Mouse (Mus musculus): ENCODE data around the gene Adgrg1. TPM values are rescaled to one million over a fixed set of nuclear protein-coding genes. Genes with fewer than 3 reads are reported as not detected.
A peak's percentile ranks its signal among the peaks of the same experiment; 100 is the strongest.

Adgrg1 gene
- polyA plus RNA-seq, 1 experiment from 2014 or later = 42.4 TPM

- Histone ChIP-seq H3K36me3 (ENCODE audit: control insufficient read depth, insufficient read depth, low read length) (no peaks in the 10 kb centered on the region), H3K27me3 (ENCODE audit: control insufficient read depth, insufficient read depth, low read length) (no peaks in the 10 kb centered on the region), H3K9me3 (ENCODE audit: control insufficient read depth, low read length) (no peaks in the 10 kb centered on the region), H3K4me1 (replicated peaks; ENCODE audit: control insufficient read depth, insufficient read depth) (0 out of 2 replicates have a peak, but pooled peaks cover 3% of the 10 kb centered on the region), H3K4me3 (ENCODE audit: low read depth, low read length) (no peak overlapping the region), H3K9ac (ENCODE audit: low read length) (no peak overlapping the region; the same call in 1 of the 2 replicates), H3K4me2 (replicated peaks; ENCODE audit: low read depth) (no peak overlapping the region), H3K27ac (replicated peaks) (peak overlapping the region; percentile 45; the same call in 1 of the 2 replicates)
- no peak for TF ChIP-seq CTCF (IDR thresholded peaks at IDR 0.05; ENCODE audit: low read depth)
- TF ChIP-seq EP300 (optimal IDR thresholded peaks at IDR 0.05) = no peak
- 41% methylated on average over 7 of the region's 7 CpGs for WGBS
- ATAC-seq (ENCODE audit: low FRiP score, low TSS enrichment) (peak; percentile 66), DNase-seq (ENCODE audit: low spot score) (peak; percentile 76)
Observed at GRCm38 (mm10) chr8:94954368-94954737, 20.2 kb upstream of the Adgrg1 start.

DNA sequence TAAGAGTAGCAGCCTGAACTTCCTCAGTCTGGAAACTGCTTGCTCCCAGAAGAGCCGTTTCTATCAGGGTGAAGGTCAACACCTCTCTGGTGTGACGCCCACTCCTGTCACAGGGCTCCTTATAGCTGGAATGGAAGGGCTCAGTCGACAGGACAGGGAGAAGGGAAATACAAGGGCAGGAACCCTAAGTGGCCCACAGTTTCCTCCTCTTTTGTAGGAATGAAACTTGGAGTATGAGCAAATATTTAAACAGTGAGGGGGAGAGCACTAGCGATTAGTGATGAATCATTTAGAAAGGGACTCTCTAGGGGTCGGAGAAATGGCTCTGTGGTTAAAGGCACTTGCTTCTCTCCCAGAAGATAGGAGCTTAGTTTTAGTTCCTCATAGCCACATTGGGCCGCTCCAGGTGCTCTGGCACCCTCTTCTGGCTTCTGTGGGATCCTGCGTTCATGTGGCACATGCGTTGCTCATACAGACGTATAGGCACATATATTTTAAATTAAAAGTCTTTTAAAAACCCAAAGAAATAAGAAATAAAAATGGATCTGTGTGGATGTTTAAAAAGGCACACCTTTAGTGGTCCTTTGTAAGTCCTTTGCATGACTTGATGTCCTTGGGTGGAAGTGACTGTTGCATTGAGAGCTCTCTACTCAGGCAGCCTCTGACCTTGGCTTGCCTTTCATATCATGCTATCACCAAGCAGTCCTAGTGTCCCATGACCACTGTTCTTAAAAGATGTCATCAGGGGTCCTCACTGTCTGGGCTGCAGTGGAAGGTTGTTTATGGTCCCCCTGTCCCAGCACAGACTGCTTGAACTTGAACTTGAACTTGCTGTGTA is 19.4 kb upstream of the Adgrg1 start:
- Histone ChIP-seq H3K9ac (ENCODE audit: low read length) (no peak overlapping the region; the same call in 1 of the 2 replicates), H3K36me3 (ENCODE audit: control insufficient read depth, insufficient read depth, low read length) (no peaks in the 10 kb centered on the region), H3K4me2 (replicated peaks; ENCODE audit: low read depth) (no peak overlapping the region), H3K4me3 (ENCODE audit: low read depth, low read length) (no peak overlapping the region), H3K27ac (replicated peaks) (peak overlapping the region; percentile 69), H3K9me3 (ENCODE audit: control insufficient read depth, low read length) (no peaks in the 10 kb centered on the region), H3K27me3 (ENCODE audit: control insufficient read depth, insufficient read depth, low read length) (no peaks in the 10 kb centered on the region), H3K4me1 (replicated peaks; ENCODE audit: control insufficient read depth, insufficient read depth) (0 out of 2 replicates have a peak, but pooled peaks cover 3% of the 10 kb centered on the region)
- TF ChIP-seq EP300 (optimal IDR thresholded peaks at IDR 0.05) (no peak), CTCF (IDR thresholded peaks at IDR 0.05; ENCODE audit: low read depth) (peak; percentile 81)
- peak; percentile 82 for DNase-seq (ENCODE audit: low spot score)
- 13% methylated on average over 9 of the region's 9 CpGs for WGBS
- peak; percentile 86 for ATAC-seq (ENCODE audit: low FRiP score, low TSS enrichment)

- Histone ChIP-seq H3K36me3 (ENCODE audit: control insufficient read depth, insufficient read depth, low read length) (no peaks in the 10 kb centered on the region), H3K4me3 (ENCODE audit: low read depth, low read length) (no peak overlapping the region), H3K9ac (ENCODE audit: low read length) (no peak overlapping the region), H3K4me2 (replicated peaks; ENCODE audit: low read depth) (no peak overlapping the region), H3K27ac (replicated peaks) (0 out of 2 replicates have a peak overlapping the region, but pooled peaks have one; percentile 30), H3K4me1 (replicated peaks; ENCODE audit: control insufficient read depth, insufficient read depth) (0 out of 2 replicates have a peak, but pooled peaks cover 3% of the 10 kb centered on the region), H3K9me3 (ENCODE audit: control insufficient read depth, low read length) (no peaks in the 10 kb centered on the region), H3K27me3 (ENCODE audit: control insufficient read depth, insufficient read depth, low read length) (no peaks in the 10 kb centered on the region)
- DNase-seq (ENCODE audit: low spot score) (peak; percentile 57), ATAC-seq (ENCODE audit: low FRiP score, low TSS enrichment) (peak; percentile 50)
- TF ChIP-seq EP300 (optimal IDR thresholded peaks at IDR 0.05) = no peak
- TF ChIP-seq CTCF (IDR thresholded peaks at IDR 0.05; ENCODE audit: low read depth) = no peak
- 18% methylated on average over 1 of the region's 1 CpGs for WGBS
Observed at GRCm38 (mm10) chr8:94956078-94956574, 18.4 kb upstream of the Adgrg1 start.

- Histone ChIP-seq H3K27ac (replicated peaks) (no peak overlapping the region), H3K9ac (ENCODE audit: low read length) (no peak overlapping the region), H3K9me3 (ENCODE audit: control insufficient read depth, low read length) (no peaks in the 10 kb centered on the region), H3K4me1 (replicated peaks; ENCODE audit: control insufficient read depth, insufficient read depth) (no peaks in the 10 kb centered on the region), H3K27me3 (ENCODE audit: control insufficient read depth, insufficient read depth, low read length) (no peaks in the 10 kb centered on the region), H3K4me3 (ENCODE audit: low read depth, low read length) (no peak overlapping the region), H3K36me3 (ENCODE audit: control insufficient read depth, insufficient read depth, low read length) (no peaks in the 10 kb centered on the region), H3K4me2 (replicated peaks; ENCODE audit: low read depth) (no peak overlapping the region)
- ATAC-seq (ENCODE audit: low FRiP score, low TSS enrichment) = peak; percentile 38; the same call in 1 of the 2 replicates
- TF ChIP-seq EP300 (optimal IDR thresholded peaks at IDR 0.05) = no peak
- TF ChIP-seq CTCF (IDR thresholded peaks at IDR 0.05; ENCODE audit: low read depth) = no peak
- DNase-seq (ENCODE audit: low spot score) = peak; percentile 45
- WGBS = 69% methylated on average over 1 of the region's 1 CpGs
Observed at GRCm38 (mm10) chr8:94962201-94962600, 12.3 kb upstream of the Adgrg1 start.

GRCm38 (mm10) chr8:94964828-94965227 is 9.7 kb upstream of the Adgrg1 start:
- Histone ChIP-seq H3K9ac (ENCODE audit: low read length) (no peak overlapping the region), H3K4me3 (ENCODE audit: low read depth, low read length) (no peak overlapping the region), H3K9me3 (ENCODE audit: control insufficient read depth, low read length) (no peaks in the 10 kb centered on the region), H3K4me2 (replicated peaks; ENCODE audit: low read depth) (no peak overlapping the region), H3K36me3 (ENCODE audit: control insufficient read depth, insufficient read depth, low read length) (no peaks in the 10 kb centered on the region), H3K27me3 (ENCODE audit: control insufficient read depth, insufficient read depth, low read length) (no peaks in the 10 kb centered on the region), H3K4me1 (replicated peaks; ENCODE audit: control insufficient read depth, insufficient read depth) (no peaks in the 10 kb centered on the region), H3K27ac (replicated peaks) (no peak overlapping the region)
- ATAC-seq (ENCODE audit: low FRiP score, low TSS enrichment) (no peak), DNase-seq (ENCODE audit: low spot score) (no peak)
- TF ChIP-seq CTCF (IDR thresholded peaks at IDR 0.05; ENCODE audit: low read depth) = no peak
- no peak for TF ChIP-seq EP300 (optimal IDR thresholded peaks at IDR 0.05)
- 20% methylated on average over 10 of the region's 10 CpGs for WGBS

DNA sequence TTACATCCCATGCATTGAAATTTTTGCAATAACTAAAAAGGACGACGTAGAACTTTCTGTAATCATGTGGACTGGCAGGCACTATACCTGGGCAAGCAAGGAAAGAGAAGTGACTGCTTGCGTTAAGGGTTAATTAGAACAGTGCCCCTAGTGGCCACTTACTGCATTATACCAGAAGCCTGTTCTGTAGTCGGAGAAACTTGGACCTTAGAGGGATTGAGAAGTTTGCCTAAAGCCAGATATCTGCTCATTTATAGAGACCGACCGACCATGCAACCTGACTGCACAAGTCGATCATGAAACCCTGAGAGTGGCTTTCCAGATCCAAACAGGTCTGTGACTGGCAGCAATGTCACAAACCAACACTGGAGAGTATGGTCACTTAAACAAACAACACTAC is 8.0 kb upstream of the Adgrg1 start:
- Histone ChIP-seq H3K36me3 (ENCODE audit: control insufficient read depth, insufficient read depth, low read length) (no peaks in the 10 kb centered on the region), H3K4me1 (replicated peaks; ENCODE audit: control insufficient read depth, insufficient read depth) (no peaks in the 10 kb centered on the region), H3K9me3 (ENCODE audit: control insufficient read depth, low read length) (no peaks in the 10 kb centered on the region), H3K27me3 (ENCODE audit: control insufficient read depth, insufficient read depth, low read length) (no peaks in the 10 kb centered on the region), H3K9ac (ENCODE audit: low read length) (no peak overlapping the region), H3K27ac (replicated peaks) (peak overlapping the region; percentile 79), H3K4me3 (ENCODE audit: low read depth, low read length) (no peak overlapping the region), H3K4me2 (replicated peaks; ENCODE audit: low read depth) (no peak overlapping the region)
- DNase-seq (ENCODE audit: low spot score) (peak; percentile 68), ATAC-seq (ENCODE audit: low FRiP score, low TSS enrichment) (peak; percentile 63; the same call in 1 of the 2 replicates)
- TF ChIP-seq EP300 (optimal IDR thresholded peaks at IDR 0.05) (no peak), CTCF (IDR thresholded peaks at IDR 0.05; ENCODE audit: low read depth) (peak; percentile 82)
- WGBS = 18% methylated on average over 7 of the region's 7 CpGs
